Mouse (Mus musculus): ENCODE measurements around the gene Lcmt1. TPM values are rescaled to one million over a fixed set of nuclear protein-coding genes. Genes with fewer than 3 reads are reported as not detected.

The Lcmt1 gene
- total RNA-seq, 2 experiments from 2014 or later, result 2.9 to 18.0 TPM

GRCm38 (mm10) chr7:123396900-123397299, 27.3 kb downstream of the Lcmt1 start:
- ATAC-seq (replicated peaks; ENCODE audit: low FRiP score, poor library complexity, severe bottlenecking), result no peak

GRCm38 (mm10) chr7:123397369-123397768, 27.8 kb downstream of the Lcmt1 start:
- no peak for ATAC-seq (replicated peaks; ENCODE audit: low FRiP score, poor library complexity, severe bottlenecking)

GRCm38 (mm10) chr7:123397931-123398330, 28.3 kb downstream of the Lcmt1 start:
- no peak for ATAC-seq (replicated peaks; ENCODE audit: low FRiP score, poor library complexity, severe bottlenecking)

GRCm38 (mm10) chr7:123398828-123399227, 29.2 kb downstream of the Lcmt1 start:
- ATAC-seq (replicated peaks; ENCODE audit: low FRiP score, poor library complexity, severe bottlenecking), result peak; percentile 68; the same call in 1 of the 2 replicates

GRCm38 (mm10) chr7:123399286-123399685, 29.7 kb downstream of the Lcmt1 start:
- ATAC-seq (replicated peaks; ENCODE audit: low FRiP score, poor library complexity, severe bottlenecking), result no peak

- no peak for ATAC-seq (replicated peaks; ENCODE audit: low FRiP score, poor library complexity, severe bottlenecking)
Observed at GRCm38 (mm10) chr7:123401121-123401520, 31.5 kb downstream of the Lcmt1 start.

- no peak for ATAC-seq (replicated peaks; ENCODE audit: low FRiP score, poor library complexity, severe bottlenecking)
Observed at GRCm38 (mm10) chr7:123404198-123404597, 34.6 kb downstream of the Lcmt1 start.

GRCm38 (mm10) chr7:123405619-123406018, 36.0 kb downstream of the Lcmt1 start:
- ATAC-seq (replicated peaks; ENCODE audit: low FRiP score, poor library complexity, severe bottlenecking), result no peak

GRCm38 (mm10) chr7:123406988-123407387, 37.4 kb downstream of the Lcmt1 start:
- no peak for ATAC-seq (replicated peaks; ENCODE audit: low FRiP score, poor library complexity, severe bottlenecking)

- no peak for ATAC-seq (replicated peaks; ENCODE audit: low FRiP score, poor library complexity, severe bottlenecking)
Observed at GRCm38 (mm10) chr7:123410502-123410901, 40.9 kb downstream of the Lcmt1 start.

GRCm38 (mm10) chr7:123411109-123411508, 41.5 kb downstream of the Lcmt1 start:
- ATAC-seq (replicated peaks; ENCODE audit: low FRiP score, poor library complexity, severe bottlenecking), result no peak

GRCm38 (mm10) chr7:123412143-123412542, 42.6 kb downstream of the Lcmt1 start:
- ATAC-seq (replicated peaks; ENCODE audit: low FRiP score, poor library complexity, severe bottlenecking), result no peak

GRCm38 (mm10) chr7:123416803-123417202, 47.2 kb downstream of the Lcmt1 start:
- no peak for ATAC-seq (replicated peaks; ENCODE audit: low FRiP score, poor library complexity, severe bottlenecking)

- no peak for ATAC-seq (replicated peaks; ENCODE audit: low FRiP score, poor library complexity, severe bottlenecking)
Observed at GRCm38 (mm10) chr7:123417661-123418060, 48.1 kb downstream of the Lcmt1 start.

- no peak for ATAC-seq (replicated peaks; ENCODE audit: low FRiP score, poor library complexity, severe bottlenecking)
Observed at GRCm38 (mm10) chr7:123419984-123420383, 50.4 kb downstream of the Lcmt1 start.

GRCm38 (mm10) chr7:123421958-123422357, 52.4 kb downstream of the Lcmt1 start:
- ATAC-seq (replicated peaks; ENCODE audit: low FRiP score, poor library complexity, severe bottlenecking), result no peak

GRCm38 (mm10) chr7:123424281-123424680, 54.7 kb downstream of the Lcmt1 start:
- ATAC-seq (replicated peaks; ENCODE audit: low FRiP score, poor library complexity, severe bottlenecking), result no peak

GRCm38 (mm10) chr7:123425134-123425757, 55.7 kb downstream of the Lcmt1 start:
- no peak for ATAC-seq (replicated peaks; ENCODE audit: low FRiP score, poor library complexity, severe bottlenecking)

GRCm38 (mm10) chr7:123429624-123430410, 60.2 kb downstream of the Lcmt1 start:
- ATAC-seq (replicated peaks; ENCODE audit: low FRiP score, poor library complexity, severe bottlenecking), result no peak

GRCm38 (mm10) chr7:123430411-123430705, 60.8 kb downstream of the Lcmt1 start:
- no peak for ATAC-seq (replicated peaks; ENCODE audit: low FRiP score, poor library complexity, severe bottlenecking)

GRCm38 (mm10) chr7:123431206-123431605, 61.6 kb downstream of the Lcmt1 start:
- ATAC-seq (replicated peaks; ENCODE audit: low FRiP score, poor library complexity, severe bottlenecking), result no peak

GRCm38 (mm10) chr7:123442079-123442478, 72.5 kb downstream of the Lcmt1 start:
- ATAC-seq (replicated peaks; ENCODE audit: low FRiP score, poor library complexity, severe bottlenecking), result no peak
